Mouse (Mus musculus): ENCODE data around the gene Pou2af1.

DNA sequence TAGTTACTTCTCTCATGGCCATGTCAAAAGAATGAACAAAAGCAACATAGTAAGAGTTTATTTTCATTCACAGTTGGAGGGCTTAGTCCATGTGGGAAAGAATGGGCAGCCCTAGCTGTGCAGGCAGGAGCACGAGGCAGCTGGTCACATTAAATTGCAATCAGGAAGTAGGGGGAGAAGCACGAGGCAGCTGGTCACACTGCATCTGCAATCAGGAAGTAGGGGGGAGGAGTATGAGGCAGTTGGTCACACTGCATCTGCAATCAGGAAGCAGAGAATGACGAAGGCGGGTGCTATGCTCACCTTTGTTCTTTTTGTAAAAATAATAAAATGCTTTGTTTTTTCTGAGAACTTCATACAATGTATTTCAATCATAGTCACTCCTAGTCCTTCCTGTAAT is 18.7 kb upstream of the Pou2af1 start:
- TF ChIP-seq POLR2A (IDR thresholded peaks at IDR 0.05; ENCODE audit: control insufficient read depth, low read depth, low read length): no peak
- no peak for TF ChIP-seq CTCF (IDR thresholded peaks at IDR 0.05; ENCODE audit: control insufficient read depth, insufficient read depth, insufficient replicate concordance, low read depth, low read length)

All from testis, adult 2 months (tissue).